Mouse (Mus musculus) adrenal gland, postnatal 10 days (tissue): Measurements from ENCODE around the gene Olfr1396. TPM values are rescaled to one million over a fixed set of nuclear protein-coding genes. Genes with fewer than 3 reads are reported as not detected.

ENCODE experiments used
- total RNA-seq, 2 experiments: library from RNA; stranded (reverse); gene quantifications; 2 replicates each; pipeline ENCODE4 v1.2.3; 2021

Gene Olfr1396
- total RNA-seq, 2 experiments from 2014 or later, result 0.27 to 0.45 TPM

Other genes starting within 250 kb of the Olfr1396 start
- 10 to 100 TPM; 13.2 to 17.8 TPM for gene Irgm1, start 243.2 kb downstream of the Olfr1396 start, total RNA-seq
- gene Gm5431, start 212.7 kb downstream of the Olfr1396 start, total RNA-seq, result 1 to 10 TPM; 1.6 to 2.0 TPM
- gene Psme2b, start 168.7 kb downstream of the Olfr1396 start, total RNA-seq, result 10 to 100 TPM in 1 of 2 experiments, 1 to 10 TPM in 1; 5.3 to 11.1 TPM
- gene Olfr56, start 136.0 kb downstream of the Olfr1396 start, total RNA-seq, result under 1 TPM; 0.18 TPM
- 1 to 10 TPM; 1.8 to 2.9 TPM for gene 9930111J21Rik1, start 135.5 kb downstream of the Olfr1396 start, total RNA-seq
- gene Gm12185, start 122.6 kb downstream of the Olfr1396 start, total RNA-seq, result 1 to 10 TPM; 3.3 to 3.7 TPM
- gene Tgtp1, start 120.7 kb downstream of the Olfr1396 start, total RNA-seq, result 1 to 10 TPM; 1.1 to 2.1 TPM
- gene 9930111J21Rik2, start 63.6 kb downstream of the Olfr1396 start, total RNA-seq, result 1 to 10 TPM; 3.2 TPM
- gene Tgtp2, start 50.7 kb downstream of the Olfr1396 start, total RNA-seq, result 1 to 10 TPM; 1.2 to 1.3 TPM
- 1 to 10 TPM; 5.2 to 5.7 TPM for gene Ifi47, start 38.3 kb downstream of the Olfr1396 start, total RNA-seq
- gene Olfr1395, start 27.4 kb upstream of the Olfr1396 start, total RNA-seq, result not detected
- not detected for gene Olfr1394, start 39.5 kb upstream of the Olfr1396 start, total RNA-seq
- gene Btnl9, start 72.3 kb upstream of the Olfr1396 start, total RNA-seq, result 10 to 100 TPM; 34.5 to 37.6 TPM
- 10 to 100 TPM; 29.8 to 38.1 TPM for gene Zfp62, start 88.4 kb upstream of the Olfr1396 start, total RNA-seq
- 100 to 1,000 TPM in 1 of 2 experiments, 10 to 100 TPM in 1; 87.9 to 101 TPM for gene Mgat1, start 129.3 kb upstream of the Olfr1396 start, total RNA-seq
- not detected for gene Olfr1393, start 163.4 kb upstream of the Olfr1396 start, total RNA-seq
- gene Olfr1392, start 170.4 kb upstream of the Olfr1396 start, total RNA-seq, result not detected
- not detected for gene Olfr10, start 189.9 kb upstream of the Olfr1396 start, total RNA-seq
- not detected for gene Olfr1391, start 207.9 kb upstream of the Olfr1396 start, total RNA-seq
- not detected for gene Olfr1390, start 220.3 kb upstream of the Olfr1396 start, total RNA-seq